In the genomic region with DNA sequence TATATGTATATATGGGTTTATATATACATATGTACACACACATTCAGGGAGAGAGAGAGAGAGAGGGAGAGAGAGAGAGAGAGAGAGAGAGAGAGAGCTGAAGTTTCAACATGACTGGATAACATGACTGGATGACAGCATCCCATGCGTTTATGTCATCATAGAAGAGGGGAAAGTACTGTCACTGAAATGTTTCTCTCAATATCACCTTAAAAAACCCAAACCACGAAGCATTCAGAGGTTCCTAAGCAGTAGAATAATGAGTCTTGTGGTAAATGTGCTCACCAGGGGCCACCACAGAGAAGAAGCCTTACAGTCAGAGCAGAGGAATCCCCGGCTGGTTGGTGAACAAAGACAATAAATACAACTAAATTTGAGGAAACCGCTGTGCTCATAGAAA, we compare ENCODE assay signal across 29 mouse cellular contexts.
"Had no signal": no experiment of that assay in that cellular context is flagged by ENCODE, and none has a peak within 500 bp of the region (broad histone marks: within the 10 kb centered on the region; RNA-seq: fewer than 3 reads in every experiment).

No protein-coding gene starts in this region.

- H3K27me3 ChIP-seq: liver, embryonic 12.5 days; liver, embryonic 13.5 days; liver, embryonic 15.5 days; lung, embryonic 15.5 days; megakaryocyte, embryonic 14.5 days; midbrain, embryonic 12.5 days; midbrain, embryonic 15.5 days had no signal

- H3K4me1 ChIP-seq: limb, embryonic 12.5 days; limb, embryonic 13.5 days; limb, embryonic 15.5 days; liver, embryonic 12.5 days; liver, embryonic 13.5 days; liver, embryonic 15.5 days; lung, embryonic 15.5 days; megakaryocyte, embryonic 14.5 days; midbrain, embryonic 10.5 days; midbrain, embryonic 12.5 days; midbrain, embryonic 13.5 days; midbrain, embryonic 15.5 days had no signal

- DNase-seq: left cerebral cortex, postnatal 4 days; liver; liver, embryonic 13.5 days; liver, postnatal 0 days; lung, adult 18-20 months; lung, adult 2 months; lung, embryonic 14.5 days; lung, postnatal 10 days; lung, postnatal 14 days; lung, postnatal 36 days; lung, postnatal 4 days; midbrain, embryonic 14.5 days had no signal

- H3K36me3 ChIP-seq: limb, embryonic 10.5 days; limb, embryonic 12.5 days; limb, embryonic 13.5 days; limb, embryonic 15.5 days; liver, embryonic 12.5 days; liver, embryonic 13.5 days; liver, embryonic 15.5 days; lung, embryonic 15.5 days; midbrain, embryonic 10.5 days; midbrain, embryonic 12.5 days; midbrain, embryonic 13.5 days; midbrain, embryonic 15.5 days had no signal

- H3K9me3 ChIP-seq: limb, embryonic 10.5 days; limb, embryonic 12.5 days; limb, embryonic 13.5 days; limb, embryonic 15.5 days; liver, embryonic 12.5 days; liver, embryonic 13.5 days; liver, embryonic 15.5 days; lung, embryonic 15.5 days; megakaryocyte, embryonic 14.5 days; midbrain, embryonic 10.5 days; midbrain, embryonic 12.5 days; midbrain, embryonic 13.5 days; midbrain, embryonic 15.5 days had no signal

- H3K9ac ChIP-seq: limb, embryonic 12.5 days; limb, embryonic 13.5 days; limb, embryonic 15.5 days; liver, embryonic 12.5 days; liver, embryonic 13.5 days; liver, embryonic 14.5 days; liver, embryonic 15.5 days; liver, postnatal 0 days; lung, embryonic 14.5 days; lung, embryonic 15.5 days; midbrain, embryonic 12.5 days; midbrain, embryonic 13.5 days; midbrain, embryonic 15.5 days had no signal

- H3K4me2 ChIP-seq: limb, embryonic 12.5 days; limb, embryonic 13.5 days; limb, embryonic 15.5 days; liver, embryonic 11.5 days; liver, embryonic 12.5 days; liver, embryonic 13.5 days; liver, embryonic 15.5 days; lung, embryonic 14.5 days; lung, embryonic 15.5 days; midbrain, embryonic 11.5 days; midbrain, embryonic 12.5 days; midbrain, embryonic 13.5 days; midbrain, embryonic 15.5 days had no signal

- H3K4me3 ChIP-seq: limb, embryonic 10.5 days; limb, embryonic 12.5 days; limb, embryonic 13.5 days; limb, embryonic 15.5 days; liver, embryonic 12.5 days; liver, embryonic 13.5 days; liver, embryonic 15.5 days; lung, embryonic 15.5 days; megakaryocyte, embryonic 14.5 days; midbrain, embryonic 10.5 days; midbrain, embryonic 12.5 days; midbrain, embryonic 13.5 days; midbrain, embryonic 15.5 days; myocyte had no signal

- H3K27ac ChIP-seq: limb, embryonic 10.5 days; limb, embryonic 12.5 days; limb, embryonic 13.5 days; limb, embryonic 15.5 days; liver, embryonic 12.5 days; liver, embryonic 13.5 days; liver, embryonic 14.5 days; liver, embryonic 15.5 days; lung, embryonic 15.5 days; macrophage; midbrain, embryonic 10.5 days; midbrain, embryonic 12.5 days; midbrain, embryonic 13.5 days; midbrain, embryonic 15.5 days had no signal
